Mouse (Mus musculus) lung, postnatal 4 days (tissue): ENCODE measurements around the gene Relb.

Experiments used
- DNase-seq, 2 experiments: peaks; one replicate each; pipeline ENCODE4 v3.0.0; 2021

Gene Relb

DNA sequence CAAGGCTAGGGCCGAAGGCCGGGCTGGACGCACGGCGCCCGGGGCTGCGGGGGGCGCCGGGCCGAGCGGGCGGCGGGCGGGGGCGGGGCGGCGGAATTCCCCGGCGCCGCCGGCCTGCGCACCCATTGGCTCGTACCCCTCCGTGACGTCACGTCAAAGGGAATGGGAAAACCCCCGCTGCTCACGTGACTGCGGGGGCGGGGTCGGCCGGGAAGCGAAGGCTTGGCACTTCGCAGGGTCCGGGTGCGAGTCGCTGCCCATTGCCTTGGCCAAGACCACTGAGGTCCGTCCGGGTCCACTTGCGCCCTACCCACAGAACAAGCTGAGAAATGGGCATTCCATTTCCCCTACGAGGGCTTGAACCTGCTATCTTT, at the start of gene Relb:
Gene Relb, minus strand, starts transcription at position 78 of the 374 bp plus-strand sequence.
- DNase-seq = peak; percentile 94

DNA sequence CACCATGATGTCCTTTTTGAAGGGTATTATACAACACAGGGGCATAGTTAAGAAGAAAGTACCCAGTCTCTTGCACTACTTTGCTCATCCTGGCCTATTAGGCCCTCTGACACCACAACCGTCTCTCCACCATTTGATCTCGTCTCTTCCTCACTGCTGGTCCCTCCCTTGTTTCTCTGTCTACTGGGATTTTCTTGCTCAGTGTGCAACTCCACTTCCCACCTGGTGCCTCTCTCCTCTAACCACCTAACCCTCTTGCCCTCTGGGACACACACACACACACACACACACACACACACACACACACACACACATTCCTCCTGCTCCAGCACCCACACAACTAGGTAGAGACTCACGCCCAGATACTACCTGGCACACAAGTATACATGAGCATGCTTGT, 49.7 kb upstream of the Relb start:
- no peak for DNase-seq

DNA sequence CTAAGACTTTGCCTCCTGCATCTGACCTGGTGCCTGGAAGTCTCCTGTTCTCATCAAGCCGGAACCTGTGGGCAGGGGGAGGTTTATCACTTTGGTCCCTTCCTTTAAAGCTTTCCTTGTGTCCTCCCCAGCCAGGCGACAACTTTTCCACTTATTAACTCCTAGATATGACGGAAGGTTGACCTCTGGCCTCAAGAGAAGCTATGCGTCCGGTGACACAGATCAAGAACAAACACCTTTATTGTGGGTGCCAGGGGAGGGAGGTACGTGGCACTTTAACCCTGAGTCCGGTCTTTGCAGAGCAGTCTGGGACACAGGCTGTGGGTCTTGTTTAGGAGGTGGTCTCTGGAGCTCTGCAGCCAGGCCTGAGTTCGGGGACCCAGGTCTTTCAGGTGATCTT, 48.6 kb upstream of the Relb start, which contains the start of gene Apoc2:
Gene Apoc2, minus strand, starts transcription at position 70 of the 400 bp plus-strand sequence.
- DNase-seq = no peak

DNA sequence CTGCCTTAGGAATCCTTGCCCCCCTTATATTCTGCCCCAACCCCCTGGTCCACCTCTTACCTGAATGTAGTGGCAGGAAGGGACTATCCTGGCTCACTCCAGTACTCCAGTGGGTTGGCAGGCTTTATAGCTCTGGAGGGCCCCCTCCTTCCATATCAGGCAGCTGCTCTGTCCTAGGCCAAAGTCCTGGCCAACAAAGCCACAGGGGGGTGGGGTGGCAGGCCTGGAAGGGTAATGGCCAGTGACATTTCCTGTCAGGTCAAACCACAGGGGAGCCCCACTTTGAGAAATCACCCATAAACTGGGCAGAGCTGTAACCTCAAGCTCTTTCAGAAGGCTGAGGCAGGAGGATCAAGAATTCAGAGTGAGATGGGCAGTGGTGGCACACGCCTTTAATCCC, 47.4 kb upstream of the Relb start:
- no peak for DNase-seq

DNA sequence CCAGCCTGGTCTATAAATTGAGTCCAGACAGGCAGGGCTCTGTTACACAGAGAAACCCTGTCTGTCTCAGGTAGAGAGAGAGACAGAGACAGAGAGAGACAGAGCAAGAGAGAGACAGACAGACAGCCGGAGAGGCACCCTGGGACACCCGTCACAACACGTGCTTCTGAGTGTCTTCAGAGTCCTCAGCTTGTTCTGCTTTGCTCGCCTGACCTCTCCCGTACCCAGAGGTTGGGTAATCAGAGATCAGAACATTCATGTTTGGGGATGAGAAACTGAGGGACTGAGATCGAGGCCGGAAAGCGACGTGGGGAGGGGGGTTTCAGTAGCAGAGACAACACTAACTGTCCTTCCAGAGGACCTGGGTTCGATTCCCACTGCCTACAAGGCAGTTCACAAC, 46.6 kb upstream of the Relb start:
- DNase-seq = no peak

DNA sequence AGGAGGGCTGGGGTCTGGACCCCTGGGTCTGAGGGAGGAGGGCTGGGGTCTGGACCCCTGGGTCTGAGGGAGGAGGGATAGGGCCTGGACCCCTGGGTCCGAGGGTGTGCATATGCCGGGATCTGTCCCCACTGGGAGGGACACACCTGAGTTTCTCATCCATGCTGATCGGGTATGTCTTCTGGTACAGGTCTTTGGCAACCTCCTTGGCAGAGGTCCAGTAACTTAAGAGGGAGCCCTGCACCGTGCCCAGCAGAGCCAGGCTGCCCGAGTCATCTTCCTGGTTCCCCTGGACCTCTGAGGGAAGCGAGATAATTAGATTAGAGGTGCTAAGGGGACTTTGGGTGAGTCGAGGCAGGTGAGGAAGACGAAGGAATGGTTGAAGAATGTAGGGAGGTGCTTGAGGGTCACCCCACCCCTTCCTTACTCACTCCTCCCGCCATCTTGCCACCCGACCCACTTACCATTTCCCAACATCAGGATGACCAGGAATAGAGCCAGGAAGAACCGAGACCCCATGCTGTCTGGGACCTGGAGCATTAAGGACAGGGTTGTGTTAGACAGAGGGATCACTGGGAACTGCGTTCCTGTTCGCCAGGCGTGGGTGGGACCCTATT, 44.0 kb upstream of the Relb start:
- DNase-seq = no peak

DNA sequence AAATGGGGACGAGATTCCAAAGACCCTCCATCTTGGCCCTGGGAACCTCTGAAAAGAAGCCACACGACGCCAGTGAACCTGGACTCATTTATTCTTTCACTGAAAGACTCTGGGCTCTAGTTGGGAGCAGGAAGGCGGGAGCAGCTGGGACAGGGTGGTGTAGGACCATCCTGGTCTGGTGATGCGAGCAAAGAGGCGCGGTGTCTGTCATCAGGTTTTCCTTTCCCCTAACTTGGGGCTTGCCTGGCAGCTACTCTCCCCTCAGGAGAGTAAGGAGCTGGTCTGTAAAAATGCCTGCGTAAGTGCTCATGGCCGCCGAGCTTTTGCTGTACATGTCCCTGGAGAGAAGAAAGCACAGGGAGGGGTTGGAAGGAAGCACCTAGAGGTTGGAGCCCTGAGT, 42.3 kb upstream of the Relb start:
- DNase-seq = no peak

DNA sequence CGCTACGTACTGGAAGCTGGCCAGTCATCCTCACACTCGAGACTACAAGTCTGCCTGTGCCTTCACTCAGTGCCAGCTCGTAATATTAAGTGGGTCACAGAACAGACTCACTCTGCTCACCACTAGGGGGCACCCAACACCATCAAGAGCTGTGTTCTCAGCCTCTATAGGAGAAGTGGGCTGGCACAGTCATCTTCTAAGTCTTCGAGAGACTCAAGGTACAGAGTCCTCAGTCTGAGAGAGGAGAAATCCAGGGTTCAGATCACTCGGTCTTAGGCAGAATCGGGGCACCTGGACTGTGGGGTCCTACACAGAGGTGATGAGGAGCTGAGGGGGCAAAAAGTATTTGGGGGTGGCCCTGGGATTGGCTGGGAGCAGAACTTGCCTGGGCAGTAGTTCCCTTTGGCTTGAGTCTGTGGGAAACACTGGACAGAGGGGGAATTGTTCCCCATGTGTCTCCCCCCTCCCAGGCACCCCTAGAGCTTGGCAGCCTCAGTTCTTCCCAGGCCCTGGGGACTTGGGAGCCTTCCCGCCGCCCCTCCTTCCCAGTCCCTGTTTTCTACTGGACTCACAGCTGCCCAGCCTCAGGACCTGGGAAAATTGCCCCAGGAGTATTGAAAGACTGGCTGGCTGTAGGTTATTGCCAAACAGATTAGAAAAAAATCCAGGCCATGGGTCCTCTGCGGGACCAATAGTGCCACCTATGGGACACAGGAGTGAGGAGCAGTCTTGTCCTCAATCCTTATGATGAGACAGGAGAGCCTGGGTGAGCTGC, 39.9 kb upstream of the Relb start:
- peak; percentile 89 to 94 for DNase-seq

DNA sequence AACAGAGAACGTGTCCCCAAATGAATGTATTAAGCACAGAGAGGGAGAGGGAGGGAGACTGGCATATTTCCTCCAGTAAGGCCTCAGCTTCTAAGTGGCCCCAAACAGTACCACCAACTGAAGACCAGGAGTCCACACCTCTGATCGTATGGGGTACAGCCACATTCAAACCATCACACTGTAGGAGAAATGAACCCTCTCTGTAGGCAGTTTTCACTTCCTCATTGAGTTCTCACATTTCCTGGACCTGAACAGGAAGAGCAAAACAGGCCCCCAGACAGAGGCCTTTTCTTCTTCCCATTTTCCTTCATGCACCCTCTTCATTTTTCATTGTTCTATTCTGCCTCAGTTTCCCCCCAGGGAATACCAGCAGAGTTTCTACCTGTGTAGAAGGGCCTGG, 38.2 kb upstream of the Relb start:
- DNase-seq = no peak

DNA sequence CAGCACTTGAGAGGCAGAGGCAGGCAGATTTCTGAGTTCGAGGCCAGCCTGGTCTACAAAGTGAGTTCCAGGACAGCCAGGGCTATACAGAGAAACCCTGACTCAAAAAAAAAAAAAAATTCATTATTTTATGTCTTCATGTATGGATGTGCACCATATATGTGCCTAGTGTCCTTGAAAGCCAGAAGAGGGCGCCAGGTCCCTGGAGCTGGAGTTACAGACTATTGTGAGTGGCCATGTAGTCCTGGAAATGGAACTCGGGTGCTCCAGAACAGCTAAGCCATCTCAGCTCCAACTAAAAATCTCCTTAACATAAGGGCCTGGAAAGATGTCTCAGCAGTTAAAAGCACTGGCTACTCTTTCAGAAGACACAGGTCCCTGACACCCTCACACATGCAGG, 37.5 kb upstream of the Relb start:
- no peak for DNase-seq

DNA sequence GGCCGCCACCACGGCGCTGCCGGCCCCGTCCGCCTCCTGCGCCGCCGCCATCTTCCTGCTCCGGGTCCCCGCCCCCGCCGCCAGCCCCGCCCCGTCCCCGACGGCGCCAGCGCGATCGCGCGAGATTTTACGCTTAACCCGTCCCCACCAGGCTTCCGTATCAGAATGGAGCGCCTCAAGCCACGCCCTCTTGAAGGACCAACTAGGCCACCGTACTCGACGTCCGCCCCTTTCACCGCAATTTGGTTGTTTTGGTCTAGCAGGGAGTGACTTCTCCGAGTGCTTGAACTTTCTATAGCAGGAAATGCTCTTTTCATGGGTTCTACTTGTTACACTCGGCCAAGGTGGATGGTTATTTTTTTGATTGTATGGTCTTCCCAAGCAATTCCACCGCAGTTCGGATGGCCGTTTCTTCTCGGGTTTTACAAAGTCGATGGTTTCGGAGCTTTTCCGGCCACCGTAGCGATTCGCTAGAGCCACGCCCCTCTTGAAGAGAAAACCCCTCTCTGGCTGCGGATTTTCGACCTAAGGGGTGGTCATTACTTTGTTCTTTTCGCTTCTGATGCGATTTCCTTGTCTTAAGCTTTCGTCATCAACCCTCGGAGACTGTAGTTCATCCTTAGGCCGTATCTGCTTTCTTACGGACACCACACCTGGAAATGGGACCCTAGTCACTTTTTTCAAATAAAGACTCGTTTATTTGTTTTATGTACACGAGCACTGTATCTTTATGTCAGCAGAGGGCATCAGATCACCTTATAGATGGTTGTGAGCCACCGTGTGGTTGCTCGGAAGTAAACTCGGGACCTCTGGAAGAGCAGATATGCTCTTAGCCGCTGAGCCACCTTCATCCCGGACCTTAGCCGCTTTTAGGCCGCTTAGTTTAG, 36.0 kb upstream of the Relb start, which contains the start of gene Clptm1:
Gene Clptm1, minus strand, starts transcription at position 79 of the 887 bp plus-strand sequence.
- DNase-seq = peak; percentile 97 to 98

DNA sequence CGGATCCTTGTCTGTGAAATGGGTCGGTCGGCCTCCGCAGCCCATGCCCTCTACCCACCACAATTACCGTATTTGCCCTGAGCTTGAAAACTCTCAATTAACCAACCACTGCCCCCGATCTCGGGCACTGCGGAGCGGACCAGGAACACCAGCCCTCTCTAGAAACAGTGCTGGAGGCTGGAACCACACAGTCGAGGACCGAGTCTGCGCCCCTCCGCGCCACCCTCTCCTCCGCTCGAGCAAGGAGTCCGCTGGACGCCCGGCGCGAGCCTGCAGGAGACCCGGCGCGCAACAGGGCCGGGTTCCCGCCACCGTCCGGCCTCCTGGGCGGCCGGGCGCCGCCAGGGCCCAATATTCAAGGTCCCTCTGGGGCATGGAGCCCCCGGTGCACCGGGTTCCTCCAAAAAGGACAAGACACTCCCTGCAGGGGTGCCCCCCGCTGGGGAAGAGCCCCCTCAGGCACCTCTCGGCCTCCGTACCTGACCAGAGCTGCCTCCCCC, 35.3 kb upstream of the Relb start:
- no peak for DNase-seq

DNA sequence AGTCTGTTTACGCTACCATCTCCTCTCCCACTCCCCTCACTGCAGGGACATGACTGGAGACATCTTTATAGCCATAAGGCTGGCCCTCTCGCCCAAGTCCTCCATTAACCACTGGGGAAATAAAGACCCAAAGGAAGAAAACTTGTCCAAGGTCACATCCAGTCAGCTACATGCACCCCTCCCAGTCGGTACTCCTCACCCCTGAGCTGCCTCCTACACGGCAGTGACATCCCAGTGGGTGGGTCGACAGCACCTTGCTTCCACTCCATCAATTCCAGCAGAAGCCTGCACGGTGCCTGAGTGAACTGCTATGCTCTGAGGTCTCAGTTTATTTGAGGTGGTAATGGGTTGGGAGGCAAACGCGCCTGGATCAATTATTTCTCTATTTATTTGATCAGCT, 34.7 kb upstream of the Relb start:
- DNase-seq = no peak

DNA sequence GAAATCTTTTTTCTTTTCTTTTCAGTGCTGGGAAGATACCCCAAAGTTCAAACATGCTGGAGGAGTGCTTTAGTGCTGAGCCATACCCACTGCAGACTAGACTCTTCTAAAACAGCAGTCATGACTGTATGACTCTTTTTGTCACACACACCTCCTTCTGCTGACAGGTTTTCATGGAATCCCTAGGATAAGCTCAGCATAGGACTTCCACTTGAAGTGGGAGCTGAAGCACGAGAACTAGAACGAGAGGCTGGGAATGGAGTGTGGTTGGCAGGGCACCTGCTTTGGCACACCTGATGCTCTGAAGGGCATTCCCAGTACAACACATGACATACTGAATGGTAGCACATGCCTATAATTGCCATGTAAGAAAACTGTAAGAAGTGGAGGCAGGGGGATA, 23.4 kb upstream of the Relb start:
- DNase-seq = no peak

DNA sequence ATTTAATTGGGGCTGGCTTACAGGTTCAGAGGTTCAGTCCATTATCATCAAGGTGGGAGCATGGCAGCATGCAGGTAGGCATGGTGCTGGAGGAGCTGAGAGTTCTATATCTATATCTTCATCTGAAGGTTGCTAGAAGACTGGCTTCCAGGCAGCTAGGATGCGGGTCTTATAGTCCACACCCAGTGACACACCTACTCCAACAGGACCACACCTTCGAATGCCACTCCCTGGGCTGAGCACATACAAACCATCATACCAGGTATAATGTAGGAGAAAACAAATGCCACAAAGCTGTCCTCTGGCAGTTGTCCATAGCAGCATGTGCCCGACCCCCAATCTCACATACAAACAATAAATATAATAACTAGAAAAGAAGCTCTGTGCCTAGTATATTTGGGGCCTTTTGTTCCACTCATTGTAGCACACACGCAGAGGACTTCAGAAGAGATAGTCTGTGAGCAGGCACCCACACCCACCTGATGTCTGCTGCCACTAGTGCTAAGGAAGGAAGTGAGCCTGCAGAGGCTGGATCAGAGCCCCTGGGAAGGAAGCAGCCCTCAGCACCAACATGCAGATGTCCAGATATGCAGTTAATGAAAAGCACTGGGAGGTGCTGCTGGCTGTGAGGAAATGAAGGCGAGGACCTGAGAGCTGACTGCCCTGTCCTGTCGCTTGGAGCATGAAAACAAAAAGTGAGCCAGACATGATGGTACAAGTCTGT, 22.0 kb upstream of the Relb start:
- DNase-seq = no peak

DNA sequence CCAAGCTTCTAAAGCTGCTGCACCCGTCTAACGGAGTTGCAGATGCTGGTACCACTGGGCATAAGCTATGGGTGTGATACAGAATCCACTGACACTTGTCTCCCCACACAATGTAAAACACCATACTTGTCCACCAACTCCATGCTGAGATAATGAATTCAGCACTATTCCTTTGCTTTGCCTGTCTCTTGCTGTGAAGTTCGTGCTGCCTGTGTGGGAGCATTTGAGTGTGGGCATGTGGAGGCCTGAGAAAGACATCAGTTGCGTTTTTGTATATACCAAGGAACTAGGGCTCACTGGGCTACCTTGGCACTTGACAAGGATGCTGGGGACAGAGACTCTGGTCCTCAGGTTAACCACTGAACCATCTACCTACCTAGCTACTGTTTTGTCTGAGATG, 12.0 kb upstream of the Relb start:
- DNase-seq = no peak

DNA sequence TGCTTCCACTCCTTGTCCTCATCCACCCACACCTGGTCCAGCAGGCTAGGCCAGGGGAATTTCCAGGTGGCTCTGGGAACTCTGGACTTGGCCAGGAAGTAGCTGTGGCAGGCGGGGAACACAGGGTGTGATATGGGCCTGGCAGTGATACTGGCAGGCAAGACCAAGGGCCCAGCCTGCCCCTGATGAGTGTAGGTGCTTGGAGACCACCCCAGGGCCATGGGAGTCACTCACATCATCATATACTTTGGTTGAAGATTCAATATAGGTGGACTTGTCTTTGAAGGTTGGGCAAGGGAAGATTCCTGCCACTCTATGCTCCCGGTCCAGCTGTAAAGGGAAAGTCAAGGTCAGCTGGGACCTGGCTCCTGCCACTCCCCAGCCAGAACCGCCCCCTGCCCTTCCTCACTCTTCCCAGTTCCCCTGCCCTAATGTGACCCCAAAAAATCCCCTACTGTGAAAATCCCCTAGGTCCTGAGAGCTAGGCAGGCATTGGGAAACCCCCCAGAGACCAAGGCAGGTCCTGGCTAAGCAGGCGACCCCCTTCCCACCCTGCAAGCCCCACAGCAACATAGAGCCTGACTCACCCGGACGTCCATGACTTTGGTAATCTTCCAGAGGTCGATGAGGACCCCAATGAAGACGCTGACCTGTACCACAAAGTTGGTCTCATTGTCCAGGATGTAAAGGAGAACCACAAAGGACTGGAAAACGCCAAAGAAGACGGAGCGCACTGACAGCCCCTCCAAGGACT, 6.0 kb upstream of the Relb start:
- no peak for DNase-seq

DNA sequence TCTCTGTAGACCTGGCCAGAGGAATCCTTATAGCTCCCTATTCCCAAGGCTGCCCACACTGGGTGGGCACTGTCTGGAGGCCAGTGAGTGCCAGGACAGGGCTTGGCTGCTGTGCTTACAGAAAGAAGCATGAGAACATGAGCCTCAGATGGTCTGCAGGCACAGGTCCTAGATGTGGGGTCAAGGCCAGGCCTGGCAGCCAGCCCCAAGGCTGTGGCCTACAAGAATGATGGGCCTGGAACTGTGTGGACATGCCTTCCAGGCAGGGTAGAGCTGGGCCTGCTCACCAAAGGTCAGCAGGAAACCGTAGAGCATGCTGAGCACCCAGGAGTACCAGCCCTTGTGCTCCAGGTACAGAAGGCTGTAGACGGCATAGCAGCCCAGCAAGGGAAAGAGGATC, 5.4 kb upstream of the Relb start:
- no peak for DNase-seq

DNA sequence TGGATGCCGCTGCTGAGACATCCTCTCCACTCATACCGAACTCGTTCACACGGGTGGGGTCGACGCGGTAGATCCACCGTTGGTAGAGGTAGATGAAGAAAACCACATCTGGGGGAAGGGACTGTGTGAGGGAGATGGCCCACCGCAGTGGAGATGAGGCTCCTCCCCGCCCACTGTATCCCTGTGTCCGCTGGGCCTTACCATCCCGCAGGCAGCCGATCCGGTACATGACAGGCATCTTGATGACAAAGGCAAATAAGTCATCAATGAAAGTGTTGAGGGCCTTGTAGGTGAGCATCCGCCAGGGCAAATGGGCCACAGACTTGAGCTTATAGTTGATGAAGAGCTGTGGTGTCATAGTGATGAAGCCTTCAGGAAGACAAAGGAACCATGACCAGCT, 4.6 kb upstream of the Relb start:
- DNase-seq = no peak

DNA sequence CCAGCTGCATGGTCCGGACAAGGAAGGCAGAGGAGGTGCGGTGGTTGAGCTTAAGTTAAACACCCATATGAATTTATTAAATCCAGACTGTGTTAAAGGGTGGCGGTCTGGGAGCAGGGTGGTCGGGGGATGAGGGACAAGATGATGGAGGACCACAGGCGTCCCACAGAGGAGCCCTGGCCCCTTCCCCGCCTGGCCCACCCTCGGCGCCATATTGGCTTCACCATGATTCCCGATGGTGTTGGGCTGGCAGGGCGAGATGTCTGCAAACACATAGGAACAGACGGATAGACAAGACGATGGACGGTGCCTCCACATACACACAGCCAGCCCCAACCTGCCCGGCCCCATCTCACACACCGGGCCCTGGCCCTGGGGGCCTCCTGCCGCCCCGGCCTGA, 4.0 kb upstream of the Relb start:
- no peak for DNase-seq

DNA sequence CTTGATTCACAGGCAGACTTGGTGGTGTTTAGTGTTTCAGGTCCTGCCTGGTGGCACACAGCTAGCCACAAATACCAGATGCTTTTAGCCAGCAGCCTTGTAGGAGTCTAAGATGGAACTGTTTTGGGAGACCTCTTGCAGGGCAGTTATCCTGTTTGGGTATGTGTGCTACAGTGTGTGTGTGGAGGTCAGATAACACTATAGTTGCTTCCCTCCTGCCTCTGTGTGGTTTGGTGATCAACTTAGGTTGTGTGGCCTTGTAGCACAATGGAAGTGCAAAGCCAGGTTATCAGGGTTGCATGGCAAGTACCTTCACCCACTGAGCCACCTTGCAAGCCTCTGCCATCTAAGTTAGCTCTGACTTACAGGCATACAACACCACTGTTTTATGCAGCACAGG, 3.5 kb upstream of the Relb start:
- no peak for DNase-seq

DNA sequence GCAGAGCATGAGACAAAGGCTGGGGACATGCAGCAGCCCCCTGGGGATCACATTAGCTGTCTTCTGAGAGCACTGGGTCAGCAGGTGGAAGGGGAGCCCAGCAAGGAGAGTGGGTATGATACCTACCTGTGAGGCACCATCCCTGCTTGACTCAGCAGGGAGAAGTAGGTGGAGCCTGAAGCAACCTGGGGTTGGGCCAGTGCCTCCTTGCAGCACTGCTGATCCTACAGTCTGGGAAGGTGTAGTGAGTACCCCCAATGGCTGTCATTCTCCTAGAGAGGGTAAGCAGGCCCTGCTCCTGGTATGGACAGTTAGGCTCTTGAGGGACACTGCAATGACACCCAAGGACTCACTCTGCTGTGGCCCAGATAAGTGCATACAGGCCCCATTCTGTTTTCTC, 3.0 kb upstream of the Relb start:
- DNase-seq = no peak
